Mouse (Mus musculus): ENCODE data around the gene Atf6b. TPM values are rescaled to one million over a fixed set of nuclear protein-coding genes. Genes with fewer than 3 reads are reported as not detected.

The Atf6b gene
- polyA plus RNA-seq, 1 experiment from 2014 or later: 99.6 TPM

DNA sequence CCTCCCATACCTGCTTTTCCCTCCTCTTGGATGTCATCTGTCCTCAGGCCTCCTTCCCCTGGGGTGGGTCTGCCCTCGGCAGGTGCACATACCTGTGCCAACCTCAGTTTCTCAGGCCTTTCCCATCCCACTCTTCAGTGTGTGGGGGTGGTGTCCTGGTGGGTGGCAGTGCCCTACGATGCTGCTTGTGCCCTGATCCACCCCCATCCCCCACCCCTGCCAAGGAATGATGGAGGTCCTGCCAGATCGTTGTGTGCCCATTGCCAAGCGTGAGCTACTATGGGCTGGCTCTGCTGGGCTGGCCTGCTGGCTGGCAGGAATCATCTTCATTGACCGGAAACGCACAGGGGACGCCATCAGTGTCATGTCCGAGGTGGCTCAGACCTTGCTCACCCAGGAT, 35.9 kb upstream of the Atf6b start:
- H3K4me3 ChIP-seq: no peak overlapping the region
- H3K9ac ChIP-seq: no peak overlapping the region
- H3K36me3 ChIP-seq: peaks cover 69% of the 10 kb centered on the region
- H3K9me3 ChIP-seq: no peaks in the 10 kb centered on the region
- no peaks in the 10 kb centered on the region for H3K27me3 ChIP-seq
- no peak overlapping the region for H3K27ac ChIP-seq
- no peak overlapping the region for H3K4me2 ChIP-seq (replicated peaks)
- 93% methylated on average over 8 of the region's 8 CpGs for WGBS
- no peak for ATAC-seq (ENCODE audit: low FRiP score, low read depth)
- peaks cover 26% of the 10 kb centered on the region for H3K4me1 ChIP-seq

DNA sequence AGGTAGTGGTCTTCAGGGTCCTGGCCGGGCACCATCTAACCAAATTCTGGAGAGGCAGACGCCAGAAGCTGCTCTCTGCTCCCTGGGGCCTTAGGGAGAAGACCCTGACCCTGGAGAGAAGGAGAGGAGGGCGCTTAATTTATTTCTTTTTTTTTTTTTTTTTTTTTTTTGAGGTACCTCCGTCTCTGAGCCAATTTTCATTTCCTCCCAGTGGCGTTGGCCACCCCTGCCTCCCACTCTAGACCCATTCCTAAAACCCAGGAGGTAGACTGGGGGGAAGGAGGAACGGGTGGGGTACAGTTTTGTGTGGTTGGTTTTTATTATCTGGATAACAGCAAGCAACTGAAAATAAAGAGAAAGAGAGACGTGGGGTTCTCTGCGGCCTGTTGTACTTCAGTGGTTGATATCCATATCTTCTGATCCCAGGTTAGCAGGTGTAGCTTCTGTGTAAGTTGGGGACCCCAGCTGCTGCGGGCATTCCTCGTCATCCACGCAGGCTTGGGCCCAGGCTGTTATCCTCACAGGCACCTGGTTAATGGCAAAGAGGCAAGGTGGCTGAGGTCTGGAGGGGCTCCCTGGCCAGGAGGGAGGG, 33.8 kb upstream of the Atf6b start:
- Histone ChIP-seq H3K4me3 (no peak overlapping the region), H3K4me2 (replicated peaks) (no peak overlapping the region), H3K36me3 (peaks cover 78% of the 10 kb centered on the region), H3K9me3 (no peaks in the 10 kb centered on the region), H3K27me3 (no peaks in the 10 kb centered on the region), H3K4me1 (peaks cover 8% of the 10 kb centered on the region; the same call in 1 of the 2 replicates), H3K27ac (no peak overlapping the region), H3K9ac (no peak overlapping the region)
- WGBS: 86% methylated on average over 10 of the region's 11 CpGs
- ATAC-seq (ENCODE audit: low FRiP score, low read depth): no peak

DNA sequence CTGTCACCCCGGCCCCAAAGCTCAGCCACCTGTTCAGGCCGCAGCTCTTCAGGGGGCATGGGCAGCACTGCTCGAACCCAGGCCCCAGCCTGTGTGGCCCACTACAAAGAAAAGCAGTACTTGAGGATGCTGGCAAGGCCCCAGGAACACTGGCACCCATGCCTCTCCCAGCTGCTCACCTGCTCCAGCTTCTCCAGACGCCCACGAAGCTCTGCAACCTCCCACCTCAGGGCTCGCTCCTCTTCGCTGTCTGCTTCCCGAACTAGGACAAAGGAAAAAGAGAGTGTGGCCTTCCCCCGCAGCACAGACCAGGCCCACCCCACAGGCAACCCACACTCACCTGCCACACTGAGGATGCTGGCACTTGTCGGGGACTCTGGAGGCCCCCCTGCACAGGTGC, 33.1 kb upstream of the Atf6b start:
- Histone ChIP-seq H3K27me3 (no peaks in the 10 kb centered on the region), H3K27ac (no peak overlapping the region), H3K4me2 (replicated peaks) (no peak overlapping the region), H3K4me1 (peaks cover 1% of the 10 kb centered on the region; the same call in 1 of the 2 replicates), H3K4me3 (no peak overlapping the region), H3K9me3 (no peaks in the 10 kb centered on the region), H3K9ac (no peak overlapping the region), H3K36me3 (peaks cover 83% of the 10 kb centered on the region)
- 93% methylated on average over 10 of the region's 10 CpGs for WGBS
- no peak for ATAC-seq (ENCODE audit: low FRiP score, low read depth)

DNA sequence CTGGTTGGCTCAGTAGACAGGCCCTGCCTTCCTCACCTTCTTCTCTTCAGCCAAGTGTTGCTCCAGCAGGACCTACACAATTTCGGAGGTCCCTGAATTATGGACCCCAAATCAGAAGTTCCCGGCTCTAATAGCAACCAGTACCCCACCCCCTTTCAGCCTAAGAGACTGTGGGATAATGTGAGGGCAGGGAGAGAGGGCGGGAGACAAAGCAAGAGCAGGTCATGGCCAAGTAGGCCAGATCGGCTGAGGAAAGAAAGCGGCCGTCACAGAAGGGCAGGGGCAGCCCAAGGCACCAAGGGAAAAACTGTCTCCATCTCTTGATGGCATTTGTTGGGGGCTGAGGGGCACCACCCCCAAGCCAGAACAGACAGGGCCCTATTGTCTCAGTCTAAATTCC, 31.1 kb upstream of the Atf6b start, which contains the start of gene Egfl8:
Gene Egfl8, minus strand, starts transcription at position 101 of the 400 bp plus-strand sequence.
- Histone ChIP-seq H3K9me3 (no peaks in the 10 kb centered on the region), H3K27me3 (no peaks in the 10 kb centered on the region), H3K9ac (no peak within 1 kb of the TSS), H3K36me3 (peaks cover 89% of the 10 kb centered on the region), H3K4me1 (no peaks in the 10 kb centered on the region), H3K4me3 (no peak within 1 kb of the TSS), H3K4me2 (replicated peaks) (no peak within 1 kb of the TSS), H3K27ac (no peak within 1 kb of the TSS; the same call in 1 of the 2 replicates)
- ATAC-seq (ENCODE audit: low FRiP score, low read depth): no peak
- WGBS: 79% methylated on average over 6 of the region's 6 CpGs

DNA sequence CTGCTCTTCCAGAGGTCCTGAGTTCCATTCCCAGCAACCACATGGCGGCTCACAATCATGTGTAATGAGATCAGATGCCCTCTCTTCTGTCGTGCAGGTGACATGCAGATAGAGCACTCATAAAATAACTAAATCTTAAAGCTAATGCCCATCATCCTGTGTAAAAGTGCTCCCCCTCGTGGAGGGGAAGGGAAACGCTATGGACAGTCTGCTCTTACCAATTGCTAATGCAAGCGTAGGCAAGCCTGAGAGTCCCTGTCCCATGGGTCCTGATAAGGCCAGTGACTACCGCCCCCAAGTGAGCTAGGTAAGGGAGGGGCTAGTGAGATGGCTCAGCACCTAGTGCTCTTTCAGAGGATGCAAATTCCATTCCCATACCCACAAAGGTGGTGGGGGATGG, 27.9 kb upstream of the Atf6b start:
- Histone ChIP-seq H3K4me2 (replicated peaks) (no peak overlapping the region), H3K4me3 (no peak overlapping the region), H3K9me3 (no peaks in the 10 kb centered on the region), H3K36me3 (peaks cover 87% of the 10 kb centered on the region), H3K27ac (no peak overlapping the region), H3K9ac (no peak overlapping the region), H3K4me1 (no peaks in the 10 kb centered on the region), H3K27me3 (no peaks in the 10 kb centered on the region)
- ATAC-seq (ENCODE audit: low FRiP score, low read depth): peak; percentile 7; the same call in 1 of the 2 replicates
- 25% methylated on average over 6 of the region's 6 CpGs for WGBS

DNA sequence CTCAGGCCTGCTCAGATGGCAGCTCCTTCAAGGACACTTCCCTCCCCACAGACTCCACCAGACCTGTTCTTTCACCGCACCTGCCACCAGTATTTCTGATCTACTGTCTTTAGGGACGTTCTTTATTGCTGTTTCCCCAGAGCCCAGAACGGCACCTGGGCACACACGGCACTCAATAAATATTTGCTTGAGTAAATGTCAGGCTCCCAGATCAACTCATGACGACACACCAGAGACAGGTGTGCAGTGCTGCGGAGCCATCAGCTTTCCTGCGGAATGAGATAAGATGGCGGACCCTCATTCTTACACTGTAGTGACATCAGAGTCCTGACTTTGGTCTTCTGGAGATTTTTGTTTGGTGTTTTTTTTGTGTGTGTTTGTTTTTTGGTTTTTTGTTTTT, 25.9 kb upstream of the Atf6b start:
- no peak for ATAC-seq (ENCODE audit: low FRiP score, low read depth)
- H3K4me3 ChIP-seq: no peak overlapping the region
- 81% methylated on average over 8 of the region's 8 CpGs for WGBS
- 0 out of 2 replicates have a peak overlapping the region, but pooled peaks have one; percentile 19 for H3K9ac ChIP-seq
- no peak overlapping the region for H3K4me2 ChIP-seq (replicated peaks)
- H3K9me3 ChIP-seq: no peaks in the 10 kb centered on the region
- H3K27me3 ChIP-seq: no peaks in the 10 kb centered on the region
- H3K4me1 ChIP-seq: peaks cover 5% of the 10 kb centered on the region
- peaks cover 78% of the 10 kb centered on the region for H3K36me3 ChIP-seq
- no peak overlapping the region for H3K27ac ChIP-seq

DNA sequence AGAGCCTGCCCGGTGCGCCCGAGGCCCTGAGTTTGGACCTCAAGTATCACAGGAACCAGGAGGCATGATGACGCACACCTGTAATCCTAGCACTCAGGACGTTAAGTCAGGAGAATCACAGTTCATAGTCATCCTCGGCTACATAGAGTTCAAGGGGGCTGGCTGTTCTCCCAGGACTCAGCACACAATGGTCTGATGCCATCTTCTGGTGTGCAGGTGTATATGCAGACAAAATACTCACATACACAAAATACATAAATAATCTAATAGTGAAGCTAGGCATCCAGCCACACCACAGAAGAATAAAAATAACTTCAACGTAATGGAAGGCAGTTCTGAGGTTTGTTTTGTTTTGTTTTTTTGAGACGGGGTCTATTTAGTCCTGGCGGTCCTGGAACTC, 23.8 kb upstream of the Atf6b start:
- 87% methylated on average over 9 of the region's 9 CpGs for WGBS

DNA sequence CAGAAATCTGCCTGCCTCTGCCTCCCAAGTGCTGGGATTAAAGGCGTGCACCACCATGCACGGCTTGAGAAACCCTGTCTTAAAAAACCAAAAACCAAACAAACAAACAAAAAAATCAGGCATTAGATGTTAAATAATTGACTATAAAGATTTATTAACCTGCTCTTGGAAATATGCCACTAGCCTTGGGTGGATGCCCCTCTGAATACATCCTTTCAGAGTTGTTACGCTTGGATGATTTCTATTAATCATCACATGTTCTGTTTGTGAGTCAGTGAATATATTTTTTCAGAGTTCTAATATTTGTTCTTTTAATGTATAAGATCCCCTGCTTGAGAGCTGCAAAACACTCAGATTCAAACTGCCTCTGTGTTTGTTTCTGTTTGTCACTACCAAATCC, 22.0 kb upstream of the Atf6b start:
- Histone ChIP-seq H3K9me3 (no peaks in the 10 kb centered on the region), H3K27me3 (peaks cover 16% of the 10 kb centered on the region), H3K36me3 (peaks cover 46% of the 10 kb centered on the region), H3K9ac (no peak overlapping the region), H3K4me1 (peaks cover 33% of the 10 kb centered on the region), H3K27ac (no peak overlapping the region), H3K4me3 (no peak overlapping the region), H3K4me2 (replicated peaks) (no peak overlapping the region)
- 88% methylated on average over 3 of the region's 3 CpGs for WGBS
- no peak for ATAC-seq (ENCODE audit: low FRiP score, low read depth)

More for the DNA sequence above, 23.8 kb upstream of the Atf6b start:
- H3K27me3 ChIP-seq: no peaks in the 10 kb centered on the region
- H3K4me3 ChIP-seq: no peak overlapping the region
- no peak overlapping the region for H3K27ac ChIP-seq
- H3K36me3 ChIP-seq: peaks cover 61% of the 10 kb centered on the region
- H3K9me3 ChIP-seq: no peaks in the 10 kb centered on the region
- no peak overlapping the region for H3K4me2 ChIP-seq (replicated peaks)
- ATAC-seq (ENCODE audit: low FRiP score, low read depth): no peak
- no peak overlapping the region for H3K9ac ChIP-seq
- peaks cover 15% of the 10 kb centered on the region for H3K4me1 ChIP-seq

DNA sequence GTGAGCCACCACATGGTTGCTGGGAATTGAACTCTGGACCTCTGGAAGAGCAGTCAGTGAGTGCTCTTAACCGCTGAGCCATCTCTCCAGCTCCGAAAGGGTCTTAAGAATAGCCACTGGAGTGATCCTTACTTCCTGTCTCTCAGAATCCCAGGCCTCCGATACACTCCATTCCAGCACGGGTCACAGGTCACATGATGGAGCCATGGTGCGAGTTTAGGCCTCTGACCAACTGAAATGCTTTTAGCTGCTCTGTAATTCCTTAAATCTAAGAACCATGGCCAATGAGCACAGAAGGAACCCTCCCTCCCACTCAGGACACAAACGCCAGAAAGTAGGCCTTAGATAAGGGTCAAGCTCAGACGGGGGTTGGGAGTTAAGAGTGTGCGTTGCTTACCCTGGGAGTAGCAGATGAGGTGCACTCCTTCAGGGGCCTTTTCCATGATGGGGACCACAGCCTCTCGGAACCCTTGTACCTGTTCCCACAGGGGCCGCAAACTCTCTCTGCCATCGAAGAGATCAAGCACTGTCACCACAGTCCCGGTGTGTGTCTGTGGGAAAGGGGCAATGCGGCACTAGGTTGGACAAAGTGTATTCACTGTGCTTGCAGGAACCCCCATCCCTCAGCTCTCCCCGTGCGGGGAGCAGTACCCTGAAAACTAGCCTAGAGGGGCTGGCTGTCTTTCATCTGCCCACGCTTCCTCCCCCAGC, 20.7 kb upstream of the Atf6b start:
- Histone ChIP-seq H3K36me3 (peaks cover 37% of the 10 kb centered on the region), H3K4me2 (replicated peaks) (peak overlapping the region; percentile 94), H3K9me3 (no peaks in the 10 kb centered on the region), H3K9ac (peak overlapping the region; percentile 77), H3K27me3 (peaks cover 28% of the 10 kb centered on the region), H3K4me3 (peak overlapping the region; percentile 79), H3K4me1 (peaks cover 41% of the 10 kb centered on the region), H3K27ac (peak overlapping the region; percentile 85; the same call in 1 of the 2 replicates)
- 52% methylated on average over 16 of the region's 16 CpGs for WGBS
- no peak for ATAC-seq (ENCODE audit: low FRiP score, low read depth)

DNA sequence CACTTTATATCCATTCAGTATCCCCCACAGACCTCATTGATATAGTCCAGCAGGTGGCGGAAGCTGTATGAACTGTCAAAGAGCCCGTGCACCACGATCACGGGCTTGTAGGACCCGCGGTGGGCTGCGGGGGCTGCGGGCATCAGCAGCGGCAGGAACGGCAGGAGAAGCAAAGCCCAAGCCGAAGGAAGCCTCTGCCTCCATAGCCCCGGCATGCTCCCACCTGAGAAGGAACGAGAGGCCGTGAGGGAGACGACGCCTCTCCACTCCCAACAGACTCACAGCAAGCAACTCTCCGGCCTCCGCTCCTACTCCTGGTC, 20.2 kb upstream of the Atf6b start:
- Histone ChIP-seq H3K9me3 (no peaks in the 10 kb centered on the region), H3K4me1 (peaks cover 46% of the 10 kb centered on the region), H3K27ac (peak overlapping the region; percentile 85), H3K27me3 (peaks cover 33% of the 10 kb centered on the region), H3K36me3 (peaks cover 32% of the 10 kb centered on the region), H3K4me2 (replicated peaks) (peak overlapping the region; percentile 94), H3K4me3 (peak overlapping the region; percentile 79), H3K9ac (peak overlapping the region; percentile 77)
- ATAC-seq (ENCODE audit: low FRiP score, low read depth): no peak
- under 1% methylated on average over 18 of the region's 18 CpGs for WGBS

DNA sequence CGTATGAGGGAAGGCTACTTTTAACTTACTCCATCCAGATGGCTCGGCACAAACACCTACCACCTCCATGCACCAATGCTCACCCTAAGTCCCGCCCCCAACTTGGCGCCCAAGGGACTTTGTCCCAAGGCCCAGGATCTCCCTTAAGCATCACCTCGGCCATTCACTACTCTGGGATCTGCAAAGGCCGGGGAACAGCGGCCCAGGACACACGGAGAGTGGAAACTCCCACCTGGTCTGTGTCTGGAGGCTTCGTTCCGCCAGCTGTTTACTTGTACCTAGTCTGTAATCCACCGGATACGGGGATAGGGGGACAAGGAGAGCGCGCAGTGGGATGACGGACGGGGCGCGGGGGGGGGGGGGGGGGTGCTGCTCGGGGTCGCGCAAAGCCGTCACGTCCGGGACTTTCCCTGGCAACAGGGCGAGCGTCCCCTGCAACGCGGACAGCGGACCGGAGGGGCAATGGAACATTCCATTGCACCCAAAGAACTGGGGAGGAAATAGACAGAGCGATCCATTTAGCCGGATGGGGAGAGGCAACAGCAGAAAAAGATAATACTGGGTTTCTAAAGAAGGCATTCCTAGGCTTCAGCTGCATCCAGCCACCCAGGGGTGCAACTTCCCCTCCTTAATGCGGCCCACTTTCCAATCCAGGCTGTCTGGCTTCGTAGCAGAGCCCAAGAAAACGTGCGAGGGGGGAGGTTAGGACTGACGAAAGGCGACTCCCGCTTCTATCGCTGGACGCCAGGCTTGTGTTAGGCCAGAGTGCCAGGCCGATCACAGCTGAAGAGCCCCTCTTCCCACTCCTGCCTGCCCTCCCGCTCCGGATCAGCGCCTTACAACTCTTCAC, 19.6 kb upstream of the Atf6b start:
- H3K4me2 ChIP-seq (replicated peaks): peak overlapping the region; percentile 94
- H3K4me1 ChIP-seq: peaks cover 52% of the 10 kb centered on the region
- ATAC-seq (ENCODE audit: low FRiP score, low read depth): peak; percentile 87
- peaks cover 26% of the 10 kb centered on the region for H3K36me3 ChIP-seq
- peaks cover 39% of the 10 kb centered on the region for H3K27me3 ChIP-seq
- WGBS: under 1% methylated on average over 45 of the region's 45 CpGs
- peak overlapping the region; percentile 77 for H3K9ac ChIP-seq
- peak overlapping the region; percentile 79 for H3K4me3 ChIP-seq
- H3K9me3 ChIP-seq: no peaks in the 10 kb centered on the region
- peak overlapping the region; percentile 95 for H3K27ac ChIP-seq

All from limb, embryonic 13.5 days (tissue).